Mouse (Mus musculus): ENCODE data around the gene Ms4a6b.
"Not testable (repeated sequence)": the region's sequence is repeated elsewhere in the genome, so short reads cannot be mapped to it uniquely, and the experiment has no call there.

The Ms4a6b gene

GRCm38 (mm10) chr19:11516246-11516645, at the start of gene Ms4a6b:
Ms4a6b (plus strand) TSS chr19:11516512.
- no peak for DNase-seq (ENCODE audit: low read depth)

GRCm38 (mm10) chr19:11468361-11468760, 48.0 kb upstream of the Ms4a6b start:
- DNase-seq (ENCODE audit: low read depth), result not testable (repeated sequence)

GRCm38 (mm10) chr19:11469215-11469614, 47.1 kb upstream of the Ms4a6b start, which contains the start of gene Ms4a6c:
Ms4a6c (plus strand) TSS chr19:11469366.
- not testable (repeated sequence) for DNase-seq (ENCODE audit: low read depth)

- DNase-seq (ENCODE audit: low read depth), result no peak
Measured at GRCm38 (mm10) chr19:11479714-11480113, 36.6 kb upstream of the Ms4a6b start.

GRCm38 (mm10) chr19:11482684-11483083, 33.6 kb upstream of the Ms4a6b start:
- no peak for DNase-seq (ENCODE audit: low read depth)

- DNase-seq (ENCODE audit: low read depth), result no peak
Measured at GRCm38 (mm10) chr19:11483941-11484340, 32.4 kb upstream of the Ms4a6b start.

GRCm38 (mm10) chr19:11484388-11484787, 31.9 kb upstream of the Ms4a6b start:
- DNase-seq (ENCODE audit: low read depth), result no peak

- peak; percentile 11 for DNase-seq (ENCODE audit: low read depth)
Measured at GRCm38 (mm10) chr19:11485266-11485665, 31.0 kb upstream of the Ms4a6b start.

GRCm38 (mm10) chr19:11485746-11486145, 30.6 kb upstream of the Ms4a6b start, which contains the start of gene Gm8369:
Gm8369 (plus strand) TSS chr19:11485938.
- no peak for DNase-seq (ENCODE audit: low read depth)

GRCm38 (mm10) chr19:11486599-11486998, 29.7 kb upstream of the Ms4a6b start:
- DNase-seq (ENCODE audit: low read depth), result no peak

- no peak for DNase-seq (ENCODE audit: low read depth)
Measured at GRCm38 (mm10) chr19:11491406-11492189, 24.7 kb upstream of the Ms4a6b start.

GRCm38 (mm10) chr19:11492671-11493070, 23.6 kb upstream of the Ms4a6b start:
- no peak for DNase-seq (ENCODE audit: low read depth)

- no peak for DNase-seq (ENCODE audit: low read depth)
Measured at GRCm38 (mm10) chr19:11494519-11494918, 21.8 kb upstream of the Ms4a6b start.

GRCm38 (mm10) chr19:11496361-11496760, 20.0 kb upstream of the Ms4a6b start:
- no peak for DNase-seq (ENCODE audit: low read depth)

GRCm38 (mm10) chr19:11497300-11497699, 19.0 kb upstream of the Ms4a6b start:
- peak; percentile 24 for DNase-seq (ENCODE audit: low read depth)

- DNase-seq (ENCODE audit: low read depth), result no peak
Measured at GRCm38 (mm10) chr19:11500796-11501195, 15.5 kb upstream of the Ms4a6b start.

- DNase-seq (ENCODE audit: low read depth), result no peak
Measured at GRCm38 (mm10) chr19:11501326-11501725, 15.0 kb upstream of the Ms4a6b start.

GRCm38 (mm10) chr19:11504857-11505256, 11.5 kb upstream of the Ms4a6b start:
- no peak for DNase-seq (ENCODE audit: low read depth)

GRCm38 (mm10) chr19:11513458-11513857, 2.9 kb upstream of the Ms4a6b start:
- DNase-seq (ENCODE audit: low read depth), result peak; percentile 4

- DNase-seq (ENCODE audit: low read depth), result no peak
Measured at GRCm38 (mm10) chr19:11516845-11517244, 533 bp downstream of the Ms4a6b start.

GRCm38 (mm10) chr19:11517373-11517772, 1.1 kb downstream of the Ms4a6b start:
- not testable (repeated sequence) for DNase-seq (ENCODE audit: low read depth)

GRCm38 (mm10) chr19:11518356-11518755, 2.0 kb downstream of the Ms4a6b start:
- not testable (repeated sequence) for DNase-seq (ENCODE audit: low read depth)

GRCm38 (mm10) chr19:11520146-11520545, 3.8 kb downstream of the Ms4a6b start:
- DNase-seq (ENCODE audit: low read depth), result no peak

- DNase-seq (ENCODE audit: low read depth), result peak; percentile 27
Measured at GRCm38 (mm10) chr19:11533421-11533820, 17.1 kb downstream of the Ms4a6b start.
